Mouse (Mus musculus) midbrain, embryonic 14.5 days (tissue): ENCODE data around the gene Tmem140. TPM values are rescaled to one million over a fixed set of nuclear protein-coding genes. Genes with fewer than 3 reads are reported as not detected.

Source experiments
- polyA plus RNA-seq: library from polyadenylated mRNA; unstranded; fragments of >200 nt; fragmentation: Nextera tagmentation; extraction: Ambion mirVana; gene quantifications from 2 replicates; pipeline ENCODE4 v1.2.1, GENCODE M21; 2014

Tmem140 gene
- polyA plus RNA-seq, 1 experiment from 2014 or later: 1.1 TPM

Other genes starting within 250 kb of the Tmem140 start
- gene Agbl3, start 82.7 kb upstream of the Tmem140 start, polyA plus RNA-seq: 14.7 and 16.0 TPM in 2 replicates
- 6.1 and 8.7 TPM in 2 replicates for gene Cyren, start 14.9 kb downstream of the Tmem140 start, polyA plus RNA-seq
- 14.8 and 17.5 TPM in 2 replicates for gene Wdr91, start 47.7 kb downstream of the Tmem140 start, polyA plus RNA-seq
- gene Stra8, start 57.0 kb downstream of the Tmem140 start, polyA plus RNA-seq: not detected in 2 replicates
- 0.75 and 0.80 TPM in 2 replicates for gene Slc23a4, start 125.3 kb downstream of the Tmem140 start, polyA plus RNA-seq